Mouse (Mus musculus): ENCODE measurements around the gene Shank2. TPM values are rescaled to one million over a fixed set of nuclear protein-coding genes. Genes with fewer than 3 reads are reported as not detected.

Gene Shank2
- polyA plus RNA-seq, 1 experiment from 2014 or later: 0.60 TPM

GRCm38 (mm10) chr7:144408464-144409000, 406.8 kb downstream of the Shank2 start:
- WGBS: 87% methylated on average over 2 of the region's 2 CpGs
- Histone ChIP-seq H3K4me2 (no peak overlapping the region), H3K9me3 (no peaks in the 10 kb centered on the region), H3K27me3 (no peaks in the 10 kb centered on the region), H3K27ac (no peak overlapping the region), H3K4me1 (replicated peaks) (peaks cover 23% of the 10 kb centered on the region), H3K9ac (replicated peaks) (no peak overlapping the region), H3K4me3 (replicated peaks) (no peak overlapping the region), H3K36me3 (no peaks in the 10 kb centered on the region)
- no peak for ATAC-seq (ENCODE audit: insufficient number of reproducible peaks, insufficient read depth, low FRiP score, low TSS enrichment, low read depth)

DNA sequence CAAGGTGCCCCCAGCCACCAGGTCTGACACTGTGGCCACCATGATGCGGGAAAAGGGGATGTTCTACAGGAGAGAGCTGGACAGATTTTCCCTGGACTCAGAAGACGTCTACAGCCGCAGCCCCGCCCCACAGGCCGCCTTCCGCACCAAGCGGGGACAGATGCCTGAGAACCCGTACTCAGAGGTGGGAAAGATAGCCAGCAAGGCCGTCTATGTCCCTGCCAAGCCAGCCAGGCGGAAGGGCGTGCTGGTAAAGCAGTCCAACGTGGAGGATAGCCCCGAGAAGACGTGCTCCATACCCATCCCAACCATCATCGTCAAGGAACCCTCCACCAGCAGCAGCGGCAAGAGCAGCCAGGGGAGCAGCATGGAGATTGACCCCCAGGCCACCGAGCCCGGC, 408.0 kb downstream of the Shank2 start:
- no peak overlapping the region for H3K4me2 ChIP-seq
- H3K36me3 ChIP-seq: no peaks in the 10 kb centered on the region
- WGBS: 77% methylated on average over 18 of the region's 18 CpGs
- no peak for ATAC-seq (ENCODE audit: insufficient number of reproducible peaks, insufficient read depth, low FRiP score, low TSS enrichment, low read depth)
- H3K4me3 ChIP-seq (replicated peaks): no peak overlapping the region
- H3K9ac ChIP-seq (replicated peaks): no peak overlapping the region
- no peak overlapping the region for H3K27ac ChIP-seq
- no peaks in the 10 kb centered on the region for H3K27me3 ChIP-seq
- H3K4me1 ChIP-seq (replicated peaks): peaks cover 23% of the 10 kb centered on the region
- H3K9me3 ChIP-seq: no peaks in the 10 kb centered on the region

DNA sequence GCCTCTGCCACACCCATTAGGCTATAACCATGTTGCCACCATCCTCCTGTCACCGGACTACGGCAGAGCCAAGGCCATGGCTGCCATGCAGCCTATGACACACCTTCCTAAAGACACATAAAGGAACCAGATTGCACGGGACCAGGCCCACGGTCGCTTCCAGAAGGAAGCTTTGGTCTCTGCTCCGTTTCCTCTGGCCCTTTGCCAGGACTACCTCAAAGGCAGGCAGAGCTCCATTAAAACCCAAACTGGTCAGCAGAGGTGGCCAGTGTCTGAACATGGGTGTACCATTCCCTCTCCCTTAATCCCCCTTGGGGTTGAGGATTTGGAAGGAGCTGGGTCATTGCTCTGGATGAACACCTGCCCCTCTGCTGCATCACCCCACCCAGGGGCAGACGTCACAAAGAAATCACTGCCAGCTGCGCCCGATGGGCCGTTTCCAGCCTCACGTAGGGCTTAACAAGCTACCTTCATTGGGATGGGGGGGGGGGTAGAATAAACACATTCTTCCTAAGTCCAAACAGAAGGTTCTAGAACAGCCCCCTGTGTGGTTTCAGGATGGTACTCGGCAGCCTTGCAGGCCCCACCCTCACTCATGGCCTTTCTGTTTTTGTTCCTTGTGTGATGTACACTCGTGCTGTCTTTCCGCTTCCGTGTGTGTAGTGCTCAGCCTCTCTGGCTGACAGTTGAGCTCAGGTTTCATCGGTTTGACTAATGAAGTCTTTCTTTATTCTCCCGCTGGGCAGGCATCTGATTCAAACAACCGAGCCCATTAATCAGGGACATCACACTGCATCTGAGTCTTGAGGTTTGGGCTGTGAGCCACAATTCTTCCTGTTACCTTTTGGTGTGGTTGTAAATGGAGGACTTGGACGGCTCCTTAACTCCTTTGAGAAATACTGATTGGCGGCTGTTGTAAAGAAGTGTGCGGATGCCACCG, 410.5 kb downstream of the Shank2 start:
- ATAC-seq (ENCODE audit: insufficient number of reproducible peaks, insufficient read depth, low FRiP score, low TSS enrichment, low read depth): no peak
- Histone ChIP-seq H3K9me3 (no peaks in the 10 kb centered on the region), H3K27me3 (no peaks in the 10 kb centered on the region), H3K36me3 (no peaks in the 10 kb centered on the region), H3K4me1 (replicated peaks) (peaks cover 21% of the 10 kb centered on the region), H3K4me3 (replicated peaks) (no peak overlapping the region), H3K27ac (no peak overlapping the region), H3K4me2 (no peak overlapping the region), H3K9ac (replicated peaks) (no peak overlapping the region)
- WGBS: 39% methylated on average over 22 of the region's 22 CpGs

- H3K27me3 ChIP-seq: no peaks in the 10 kb centered on the region
- H3K4me2 ChIP-seq: no peak overlapping the region
- WGBS: 79% methylated on average over 5 of the region's 5 CpGs
- H3K27ac ChIP-seq: no peak overlapping the region
- no peak overlapping the region for H3K9ac ChIP-seq (replicated peaks)
- no peaks in the 10 kb centered on the region for H3K9me3 ChIP-seq
- no peak for ATAC-seq (ENCODE audit: insufficient number of reproducible peaks, insufficient read depth, low FRiP score, low TSS enrichment, low read depth)
- H3K36me3 ChIP-seq: no peaks in the 10 kb centered on the region
- H3K4me1 ChIP-seq (replicated peaks): peaks cover 26% of the 10 kb centered on the region
- H3K4me3 ChIP-seq (replicated peaks): no peak overlapping the region
Observed at GRCm38 (mm10) chr7:144414632-144415031, 412.9 kb downstream of the Shank2 start.

GRCm38 (mm10) chr7:144415795-144416194, 414.1 kb downstream of the Shank2 start:
- WGBS: 70% methylated on average over 4 of the region's 4 CpGs
- H3K27ac ChIP-seq: no peak overlapping the region
- no peak for ATAC-seq (ENCODE audit: insufficient number of reproducible peaks, insufficient read depth, low FRiP score, low TSS enrichment, low read depth)
- no peak overlapping the region for H3K9ac ChIP-seq (replicated peaks)
- no peak overlapping the region for H3K4me3 ChIP-seq (replicated peaks)
- H3K36me3 ChIP-seq: no peaks in the 10 kb centered on the region
- H3K4me2 ChIP-seq: no peak overlapping the region
- H3K27me3 ChIP-seq: no peaks in the 10 kb centered on the region
- H3K9me3 ChIP-seq: no peaks in the 10 kb centered on the region
- peaks cover 36% of the 10 kb centered on the region for H3K4me1 ChIP-seq (replicated peaks)

- H3K9me3 ChIP-seq: no peaks in the 10 kb centered on the region
- H3K9ac ChIP-seq (replicated peaks): no peak overlapping the region
- H3K4me2 ChIP-seq: no peak overlapping the region
- H3K27ac ChIP-seq: no peak overlapping the region
- peaks cover 33% of the 10 kb centered on the region for H3K4me1 ChIP-seq (replicated peaks)
- no peaks in the 10 kb centered on the region for H3K36me3 ChIP-seq
- H3K27me3 ChIP-seq: no peaks in the 10 kb centered on the region
- H3K4me3 ChIP-seq (replicated peaks): no peak overlapping the region
- 85% methylated on average over 2 of the region's 2 CpGs for WGBS
- ATAC-seq (ENCODE audit: insufficient number of reproducible peaks, insufficient read depth, low FRiP score, low TSS enrichment, low read depth): no peak
Observed at GRCm38 (mm10) chr7:144417234-144417633, 415.5 kb downstream of the Shank2 start.

DNA sequence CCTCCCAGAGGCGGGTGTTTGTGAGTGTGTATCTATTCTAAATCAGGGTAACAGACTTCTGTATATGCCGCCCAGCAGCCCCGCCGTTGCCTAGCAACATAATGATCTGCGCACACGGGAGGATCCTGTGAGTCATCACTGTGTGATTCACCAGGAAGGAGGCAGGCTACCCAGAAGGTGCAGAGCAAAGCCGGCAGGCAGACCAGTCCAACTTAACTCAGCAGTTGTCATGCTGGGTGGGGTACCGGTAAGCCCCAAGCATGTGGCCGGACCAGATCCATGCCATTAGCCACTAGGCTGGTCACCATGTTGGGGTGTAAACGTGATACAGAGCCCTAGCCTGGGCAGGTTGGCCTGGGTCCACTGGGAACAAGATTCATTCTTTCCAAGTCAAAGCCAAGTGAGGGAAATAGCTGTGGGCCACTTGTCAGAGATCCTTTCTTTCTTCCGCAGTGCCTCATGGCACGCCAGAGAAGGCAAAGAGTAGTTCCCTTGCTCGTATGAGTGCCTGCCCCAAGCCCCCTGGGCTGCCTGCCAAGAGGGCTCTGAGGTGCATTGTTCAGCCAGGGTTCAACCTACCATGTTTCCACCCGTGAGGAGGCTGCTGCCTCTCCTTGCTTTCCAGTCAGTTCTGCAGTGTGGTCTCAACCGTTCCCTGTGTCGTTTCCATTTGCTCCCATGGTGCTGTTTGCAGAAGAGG, 416.1 kb downstream of the Shank2 start:
- Histone ChIP-seq H3K4me2 (no peak overlapping the region), H3K4me1 (replicated peaks) (peaks cover 27% of the 10 kb centered on the region), H3K9ac (replicated peaks) (no peak overlapping the region), H3K9me3 (no peaks in the 10 kb centered on the region), H3K4me3 (replicated peaks) (no peak overlapping the region), H3K36me3 (no peaks in the 10 kb centered on the region), H3K27me3 (no peaks in the 10 kb centered on the region), H3K27ac (no peak overlapping the region)
- ATAC-seq (ENCODE audit: insufficient number of reproducible peaks, insufficient read depth, low FRiP score, low TSS enrichment, low read depth): no peak
- 50% methylated on average over 16 of the region's 16 CpGs for WGBS

GRCm38 (mm10) chr7:144420552-144420951, 418.8 kb downstream of the Shank2 start:
- Histone ChIP-seq H3K9me3 (no peaks in the 10 kb centered on the region), H3K9ac (replicated peaks) (no peak overlapping the region), H3K4me3 (replicated peaks) (no peak overlapping the region), H3K4me2 (peak overlapping the region; percentile 28), H3K4me1 (replicated peaks) (peaks cover 23% of the 10 kb centered on the region), H3K27me3 (no peaks in the 10 kb centered on the region), H3K27ac (no peak overlapping the region), H3K36me3 (no peaks in the 10 kb centered on the region)
- ATAC-seq (ENCODE audit: insufficient number of reproducible peaks, insufficient read depth, low FRiP score, low TSS enrichment, low read depth): no peak
- 26% methylated on average over 16 of the region's 16 CpGs for WGBS

DNA sequence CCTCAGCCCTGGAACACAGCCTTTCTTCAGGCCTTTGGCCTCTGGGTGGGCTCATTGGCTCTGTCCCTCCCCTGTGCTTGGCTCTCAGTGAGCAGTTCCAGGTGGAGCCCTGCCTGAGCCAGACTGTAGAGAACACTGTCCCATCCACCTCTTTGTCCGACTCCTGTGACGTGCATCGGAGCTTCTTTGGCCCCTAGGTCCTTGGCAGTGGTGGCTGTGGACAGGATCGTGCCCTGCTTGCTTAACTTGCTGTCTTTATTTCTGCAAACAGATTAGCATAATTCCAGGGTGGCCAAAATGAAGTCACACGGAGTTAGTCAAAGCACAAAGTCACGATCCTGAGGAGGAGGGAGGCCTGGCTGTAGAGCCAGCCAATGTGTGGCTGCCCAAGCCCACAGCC, 419.8 kb downstream of the Shank2 start:
- Histone ChIP-seq H3K9ac (replicated peaks) (no peak overlapping the region), H3K4me1 (replicated peaks) (peaks cover 23% of the 10 kb centered on the region), H3K4me3 (replicated peaks) (no peak overlapping the region), H3K4me2 (no peak overlapping the region), H3K27me3 (no peaks in the 10 kb centered on the region), H3K9me3 (no peaks in the 10 kb centered on the region), H3K36me3 (no peaks in the 10 kb centered on the region), H3K27ac (no peak overlapping the region)
- no peak for ATAC-seq (ENCODE audit: insufficient number of reproducible peaks, insufficient read depth, low FRiP score, low TSS enrichment, low read depth)
- WGBS: 71% methylated on average over 6 of the region's 6 CpGs

- 13% methylated on average over 8 of the region's 8 CpGs for WGBS
- ATAC-seq (ENCODE audit: insufficient number of reproducible peaks, insufficient read depth, low FRiP score, low TSS enrichment, low read depth): no peak
- no peak overlapping the region for H3K4me2 ChIP-seq
Observed at GRCm38 (mm10) chr7:144425953-144426352, 424.2 kb downstream of the Shank2 start.

DNA sequence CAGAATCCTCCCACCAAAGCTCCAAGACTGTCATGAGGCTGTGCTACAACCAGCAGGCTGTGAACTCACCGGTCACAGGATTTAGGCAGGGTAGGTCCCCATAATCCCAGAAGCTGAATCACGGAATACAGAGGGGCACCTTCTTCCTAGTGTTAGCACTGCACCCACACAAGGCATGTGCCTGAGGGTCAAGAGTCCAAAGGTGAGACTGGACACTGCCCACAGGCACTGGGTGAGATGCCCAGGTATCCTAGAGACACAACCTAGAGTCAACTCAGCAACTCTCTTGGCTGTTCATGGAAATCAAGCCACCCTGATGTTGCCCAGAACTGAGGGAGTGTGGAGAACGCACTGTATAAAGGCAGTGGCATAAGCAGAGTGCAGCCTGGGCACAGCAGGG, 424.9 kb downstream of the Shank2 start:
- H3K9ac ChIP-seq (replicated peaks): no peak overlapping the region
- H3K9me3 ChIP-seq: peaks cover 4% of the 10 kb centered on the region; the same call in 1 of the 2 replicates
- H3K36me3 ChIP-seq: no peaks in the 10 kb centered on the region
- H3K4me1 ChIP-seq (replicated peaks): no peaks in the 10 kb centered on the region
- H3K27ac ChIP-seq: no peak overlapping the region
- no peak overlapping the region for H3K4me2 ChIP-seq
- no peak overlapping the region for H3K4me3 ChIP-seq (replicated peaks)
- ATAC-seq (ENCODE audit: insufficient number of reproducible peaks, insufficient read depth, low FRiP score, low TSS enrichment, low read depth): no peak
- WGBS: 89% methylated on average over 3 of the region's 3 CpGs
- H3K27me3 ChIP-seq: no peaks in the 10 kb centered on the region

More at GRCm38 (mm10) chr7:144425953-144426352, 424.2 kb downstream of the Shank2 start:
- peaks cover under 1% of the 10 kb centered on the region; the same call in 1 of the 2 replicates for H3K4me1 ChIP-seq (replicated peaks)
- H3K27me3 ChIP-seq: no peaks in the 10 kb centered on the region
- no peak overlapping the region for H3K27ac ChIP-seq
- H3K9me3 ChIP-seq: peaks cover 4% of the 10 kb centered on the region; the same call in 1 of the 2 replicates
- no peak overlapping the region for H3K4me3 ChIP-seq (replicated peaks)
- H3K9ac ChIP-seq (replicated peaks): no peak overlapping the region
- no peaks in the 10 kb centered on the region for H3K36me3 ChIP-seq
